Mouse (Mus musculus): Measurements from ENCODE around the gene Gfra1. TPM values are rescaled to one million over a fixed set of nuclear protein-coding genes. Genes with fewer than 3 reads are reported as not detected.

Gfra1 gene
- polyA plus RNA-seq, 2 experiments = 19.5 to 19.9 TPM

- Histone ChIP-seq H3K9me3 (ENCODE audit: control insufficient read depth, low read length) (0 out of 2 replicates have a peak, but pooled peaks cover 5% of the 10 kb centered on the region), H3K36me3 (ENCODE audit: control insufficient read depth, insufficient read depth, low read length) (no peaks in the 10 kb centered on the region), H3K4me2 (replicated peaks; ENCODE audit: low read depth, low read length, severe bottlenecking) (peak overlapping the region; percentile 27; the same call in 1 of the 2 replicates), H3K27me3 (ENCODE audit: control insufficient read depth, insufficient read depth, low read length) (no peaks in the 10 kb centered on the region), H3K27ac (replicated peaks; ENCODE audit: low read depth, low read length) (no peak overlapping the region), H3K4me3 (replicated peaks; ENCODE audit: low read length) (no peak overlapping the region), H3K4me1 (ENCODE audit: control insufficient read depth, insufficient read depth, low read length) (peaks cover 3% of the 10 kb centered on the region; the same call in 1 of the 2 replicates), H3K9ac (ENCODE audit: low read depth, low read length, severe bottlenecking) (no peak overlapping the region)
- 15% methylated on average over 8 of the region's 8 CpGs for WGBS
- no peak for TF ChIP-seq POLR2A (IDR thresholded peaks at IDR 0.05; ENCODE audit: borderline replicate concordance, extremely low read depth, insufficient read depth, insufficient read length)
- peak; percentile 94 for DNase-seq (ENCODE audit: low spot score)
- peak; percentile 80 for ATAC-seq (ENCODE audit: low FRiP score, low read depth)
Measured at GRCm38 (mm10) chr19:58413290-58413689, 42.4 kb downstream of the Gfra1 start.

- TF ChIP-seq POLR2A (IDR thresholded peaks at IDR 0.05; ENCODE audit: borderline replicate concordance, extremely low read depth, insufficient read depth, insufficient read length) = no peak
- Histone ChIP-seq H3K27me3 (ENCODE audit: control insufficient read depth, insufficient read depth, low read length) (no peaks in the 10 kb centered on the region), H3K27ac (replicated peaks; ENCODE audit: low read depth, low read length) (no peak overlapping the region), H3K9me3 (ENCODE audit: control insufficient read depth, low read length) (0 out of 2 replicates have a peak, but pooled peaks cover 5% of the 10 kb centered on the region), H3K36me3 (ENCODE audit: control insufficient read depth, insufficient read depth, low read length) (no peaks in the 10 kb centered on the region), H3K9ac (ENCODE audit: low read depth, low read length, severe bottlenecking) (no peak overlapping the region), H3K4me3 (replicated peaks; ENCODE audit: low read length) (no peak overlapping the region), H3K4me1 (ENCODE audit: control insufficient read depth, insufficient read depth, low read length) (peaks cover 3% of the 10 kb centered on the region; the same call in 1 of the 2 replicates), H3K4me2 (replicated peaks; ENCODE audit: low read depth, low read length, severe bottlenecking) (no peak overlapping the region)
- ATAC-seq (ENCODE audit: low FRiP score, low read depth) (no peak), DNase-seq (ENCODE audit: low spot score) (no peak)
- 67% methylated on average over 2 of the region's 3 CpGs for WGBS
Measured at GRCm38 (mm10) chr19:58412811-58413210, 42.9 kb downstream of the Gfra1 start.

- Histone ChIP-seq H3K36me3 (ENCODE audit: control insufficient read depth, insufficient read depth, low read length) (no peaks in the 10 kb centered on the region), H3K9ac (ENCODE audit: low read depth, low read length, severe bottlenecking) (no peak overlapping the region), H3K4me2 (replicated peaks; ENCODE audit: low read depth, low read length, severe bottlenecking) (no peak overlapping the region), H3K27me3 (ENCODE audit: control insufficient read depth, insufficient read depth, low read length) (no peaks in the 10 kb centered on the region), H3K4me1 (ENCODE audit: control insufficient read depth, insufficient read depth, low read length) (no peaks in the 10 kb centered on the region), H3K9me3 (ENCODE audit: control insufficient read depth, low read length) (0 out of 2 replicates have a peak, but pooled peaks cover 5% of the 10 kb centered on the region), H3K4me3 (replicated peaks; ENCODE audit: low read length) (no peak overlapping the region), H3K27ac (replicated peaks; ENCODE audit: low read depth, low read length) (no peak overlapping the region)
- no peak for TF ChIP-seq POLR2A (IDR thresholded peaks at IDR 0.05; ENCODE audit: borderline replicate concordance, extremely low read depth, insufficient read depth, insufficient read length)
- ATAC-seq (ENCODE audit: low FRiP score, low read depth) = no peak
- DNase-seq (ENCODE audit: low spot score) = no peak
Measured at GRCm38 (mm10) chr19:58406726-58407125, 49.0 kb downstream of the Gfra1 start.

GRCm38 (mm10) chr19:58400224-58400623 lies 55.5 kb downstream of the Gfra1 start:
- 76% methylated on average over 3 of the region's 3 CpGs for WGBS
- Histone ChIP-seq H3K9ac (ENCODE audit: low read depth, low read length, severe bottlenecking) (no peak overlapping the region), H3K9me3 (ENCODE audit: control insufficient read depth, low read length) (no peaks in the 10 kb centered on the region), H3K27me3 (ENCODE audit: control insufficient read depth, insufficient read depth, low read length) (no peaks in the 10 kb centered on the region), H3K4me2 (replicated peaks; ENCODE audit: low read depth, low read length, severe bottlenecking) (no peak overlapping the region), H3K27ac (replicated peaks; ENCODE audit: low read depth, low read length) (no peak overlapping the region), H3K4me3 (replicated peaks; ENCODE audit: low read length) (no peak overlapping the region), H3K36me3 (ENCODE audit: control insufficient read depth, insufficient read depth, low read length) (no peaks in the 10 kb centered on the region), H3K4me1 (ENCODE audit: control insufficient read depth, insufficient read depth, low read length) (peaks cover 14% of the 10 kb centered on the region)
- ATAC-seq (ENCODE audit: low FRiP score, low read depth) (no peak), DNase-seq (ENCODE audit: low spot score) (no peak)
- TF ChIP-seq POLR2A (IDR thresholded peaks at IDR 0.05; ENCODE audit: borderline replicate concordance, extremely low read depth, insufficient read depth, insufficient read length) = no peak

- ATAC-seq (ENCODE audit: low FRiP score, low read depth) (no peak), DNase-seq (ENCODE audit: low spot score) (no peak)
- Histone ChIP-seq H3K36me3 (ENCODE audit: control insufficient read depth, insufficient read depth, low read length) (no peaks in the 10 kb centered on the region), H3K4me1 (ENCODE audit: control insufficient read depth, insufficient read depth, low read length) (peaks cover 14% of the 10 kb centered on the region), H3K9me3 (ENCODE audit: control insufficient read depth, low read length) (no peaks in the 10 kb centered on the region), H3K27me3 (ENCODE audit: control insufficient read depth, insufficient read depth, low read length) (no peaks in the 10 kb centered on the region), H3K27ac (replicated peaks; ENCODE audit: low read depth, low read length) (no peak overlapping the region), H3K4me3 (replicated peaks; ENCODE audit: low read length) (no peak overlapping the region), H3K9ac (ENCODE audit: low read depth, low read length, severe bottlenecking) (no peak overlapping the region), H3K4me2 (replicated peaks; ENCODE audit: low read depth, low read length, severe bottlenecking) (no peak overlapping the region)
- no peak for TF ChIP-seq POLR2A (IDR thresholded peaks at IDR 0.05; ENCODE audit: borderline replicate concordance, extremely low read depth, insufficient read depth, insufficient read length)
- WGBS = 60% methylated on average over 6 of the region's 6 CpGs
Measured at GRCm38 (mm10) chr19:58399166-58399565, 56.5 kb downstream of the Gfra1 start.

GRCm38 (mm10) chr19:58396604-58396984 lies 59.1 kb downstream of the Gfra1 start:
- Histone ChIP-seq H3K4me1 (ENCODE audit: control insufficient read depth, insufficient read depth, low read length) (peaks cover 14% of the 10 kb centered on the region), H3K9ac (ENCODE audit: low read depth, low read length, severe bottlenecking) (no peak overlapping the region), H3K27me3 (ENCODE audit: control insufficient read depth, insufficient read depth, low read length) (no peaks in the 10 kb centered on the region), H3K27ac (replicated peaks; ENCODE audit: low read depth, low read length) (no peak overlapping the region), H3K9me3 (ENCODE audit: control insufficient read depth, low read length) (no peaks in the 10 kb centered on the region), H3K4me3 (replicated peaks; ENCODE audit: low read length) (no peak overlapping the region), H3K4me2 (replicated peaks; ENCODE audit: low read depth, low read length, severe bottlenecking) (no peak overlapping the region), H3K36me3 (ENCODE audit: control insufficient read depth, insufficient read depth, low read length) (no peaks in the 10 kb centered on the region)
- no peak for DNase-seq (ENCODE audit: low spot score)
- TF ChIP-seq POLR2A (IDR thresholded peaks at IDR 0.05; ENCODE audit: borderline replicate concordance, extremely low read depth, insufficient read depth, insufficient read length) = no peak
- no peak for ATAC-seq (ENCODE audit: low FRiP score, low read depth)
- 32% methylated on average over 4 of the region's 4 CpGs for WGBS

Data from limb, embryonic 14.5 days (tissue).